Mouse (Mus musculus) yolk sac, embryonic 10.5 days (tissue): ENCODE results near the gene Gpr101.

Experiments
- DNase-seq: peaks from one replicate; pipeline ENCODE4 v3.0.0-alpha.2; 2017; ENCODE audit warnings: low spot score

Gpr101 gene

DNA sequence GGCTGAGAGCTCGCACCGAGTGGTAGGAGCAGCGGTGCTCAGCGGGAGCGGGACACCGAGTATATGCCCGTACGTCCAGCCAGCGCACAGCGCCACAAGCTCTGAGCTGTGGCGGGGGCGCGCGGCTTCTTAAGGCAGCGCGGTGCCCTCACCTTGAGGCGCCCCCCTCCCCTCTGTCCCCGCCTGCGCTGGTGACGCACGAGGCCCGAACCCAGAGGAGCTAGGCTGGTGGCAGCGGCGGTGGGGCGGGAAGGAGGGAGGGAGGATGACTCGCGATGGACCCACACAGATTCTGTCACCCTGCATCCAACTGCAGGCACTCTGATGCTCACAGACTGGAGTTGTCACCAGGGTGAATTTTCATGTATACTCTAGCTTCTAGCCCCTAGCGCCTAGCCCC lies at the start of gene Gpr101:
TSS of gene Gpr101 (minus strand) at position 124 of the 400 bp plus-strand sequence.
- DNase-seq = no peak

DNA sequence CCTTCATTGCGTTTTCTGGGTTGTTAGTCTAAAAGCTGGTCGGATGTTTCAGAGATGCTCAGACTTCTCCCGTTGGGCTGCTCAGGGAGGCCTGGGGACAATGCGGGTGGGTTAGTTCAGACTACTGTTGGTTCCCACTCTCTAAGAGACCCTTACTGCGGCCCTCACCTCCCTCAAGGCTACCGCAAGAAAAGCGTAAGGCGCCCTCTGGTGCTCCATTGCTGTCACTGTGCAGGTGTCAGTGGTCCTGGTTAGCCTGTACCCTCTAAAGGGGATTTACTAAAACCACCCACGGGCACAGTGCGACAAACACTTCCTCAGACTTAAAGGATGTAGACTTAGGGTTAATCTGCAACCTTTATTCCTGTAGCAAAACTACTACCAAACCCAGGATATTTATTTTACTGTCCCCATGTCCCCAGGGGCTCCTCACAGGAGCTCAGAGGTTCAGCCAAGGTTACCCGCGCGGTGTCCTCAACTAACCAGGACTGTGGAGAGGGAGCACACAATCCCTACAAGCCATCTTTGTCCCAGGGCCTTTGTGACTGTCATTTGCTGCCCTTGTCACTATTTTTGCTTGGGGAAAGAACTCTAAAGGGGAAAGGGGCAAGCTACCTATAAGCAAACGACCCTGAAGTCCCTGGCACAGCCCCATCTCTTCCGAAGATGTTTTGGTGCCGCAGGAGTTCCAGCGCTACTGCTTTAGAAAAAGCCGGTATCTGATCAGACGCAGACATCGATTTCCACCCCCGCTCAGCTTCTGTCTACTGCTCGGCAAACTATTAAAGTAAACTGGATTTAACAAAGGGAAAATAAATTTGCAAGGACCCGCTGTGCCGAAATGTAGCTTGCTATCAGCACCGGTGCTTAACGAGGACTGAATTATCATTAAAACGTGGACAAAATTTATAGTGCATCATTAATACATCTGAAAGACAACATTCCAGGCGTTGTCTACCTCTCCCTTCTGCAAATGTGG lies 17.8 kb upstream of the Gpr101 start:
- DNase-seq = no peak

DNA sequence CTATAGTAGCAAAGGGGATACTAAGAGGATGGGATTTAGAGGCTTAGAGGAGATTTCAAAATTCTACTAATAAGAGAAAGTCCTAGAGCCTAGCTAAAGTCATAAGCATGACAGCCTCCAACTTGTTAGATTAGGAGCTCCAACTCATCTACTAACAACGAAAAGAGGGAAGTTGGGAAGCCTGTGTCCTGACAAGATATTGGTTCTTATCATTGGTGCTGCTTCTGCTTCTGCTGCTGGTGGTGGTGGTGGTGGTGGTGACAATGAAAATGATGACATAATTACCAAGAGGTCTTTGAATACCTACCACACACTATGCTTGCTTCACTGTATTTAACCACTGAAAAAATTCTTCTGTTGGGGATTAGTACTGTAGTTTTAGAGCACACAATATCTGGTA lies 2.7 kb upstream of the Gpr101 start:
- no peak for DNase-seq
